Mouse (Mus musculus): Measurements from ENCODE around the gene Matn3. TPM values are rescaled to one million over a fixed set of nuclear protein-coding genes. Genes with fewer than 3 reads are reported as not detected.

Matn3 gene
- polyA plus RNA-seq, 1 experiment: 0.15 TPM

DNA sequence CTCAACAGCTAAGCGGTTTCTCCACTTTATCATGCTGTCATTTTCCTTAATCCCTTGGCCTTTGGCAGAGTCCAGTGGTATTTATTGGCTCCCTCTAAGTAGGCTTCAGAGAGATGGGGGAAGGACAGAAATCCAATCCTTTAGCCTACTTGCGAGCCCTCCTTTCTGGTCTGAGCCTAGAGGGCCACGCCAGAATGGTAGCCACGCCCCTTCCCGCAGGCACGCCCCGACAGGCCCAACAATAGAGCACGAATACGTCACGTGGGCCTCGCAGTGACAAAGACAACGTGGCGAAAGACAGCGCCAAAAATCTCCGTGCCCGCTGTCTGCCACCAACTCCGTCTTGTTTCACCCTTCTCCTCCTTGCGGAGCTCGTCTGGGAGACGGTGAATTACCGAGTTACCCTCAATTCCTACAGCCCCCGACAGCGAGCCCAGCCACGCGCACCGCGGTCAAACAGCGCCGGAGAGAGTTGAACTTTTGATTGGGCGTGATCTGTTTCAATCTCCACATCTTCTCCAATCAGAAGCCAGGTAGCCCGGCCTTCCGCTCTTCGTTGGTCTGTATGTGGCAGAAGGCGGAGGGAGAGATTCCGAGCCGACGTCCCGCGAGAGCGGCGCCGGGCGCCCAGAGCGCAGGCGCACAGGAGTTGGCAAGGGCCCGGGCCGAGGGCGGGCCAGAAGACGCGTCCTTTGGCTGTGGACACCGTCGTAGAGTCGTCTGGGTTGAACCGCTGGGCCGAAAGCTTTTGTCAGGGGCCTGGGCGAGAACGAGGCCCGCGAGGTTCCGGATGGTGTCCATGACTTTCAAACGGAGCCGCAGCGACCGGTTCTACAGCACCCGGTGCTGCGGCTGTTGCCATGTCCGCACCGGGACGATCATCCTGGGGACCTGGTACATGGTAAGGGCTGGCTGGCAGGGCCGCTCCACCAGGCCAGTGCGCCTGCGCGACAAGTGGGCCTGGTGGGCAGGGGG lies 26.0 kb upstream of the Matn3 start, which contains the start of gene Laptm4a:
Gene Laptm4a, plus strand, starts transcription at position 271 of the 975 bp plus-strand sequence.
- WGBS: under 1% methylated on average over 73 of the region's 73 CpGs
- peak; percentile 96 for DNase-seq
- peak within 1 kb of the TSS; percentile 81 for H3K27ac ChIP-seq (ENCODE audit: control insufficient read depth, insufficient read depth, low read length)
- H3K36me3 ChIP-seq (ENCODE audit: control insufficient read depth, insufficient read depth, low read length): 0 out of 2 replicates have a peak, but pooled peaks cover 4% of the 10 kb centered on the region
- TF ChIP-seq CTCF (IDR thresholded peaks at IDR 0.05; ENCODE audit: borderline replicate concordance, control insufficient read depth, extremely low read depth, insufficient read depth, low read length, poor library complexity): peak; percentile 52; the same call in 1 of the 2 replicates
- TF ChIP-seq POLR2A (IDR thresholded peaks at IDR 0.05; ENCODE audit: control insufficient read depth, extremely low read depth, insufficient read depth, low read length, poor library complexity): peak; percentile 89
- no peaks in the 10 kb centered on the region for H3K27me3 ChIP-seq (ENCODE audit: control insufficient read depth, insufficient read depth, low read length)
- H3K4me3 ChIP-seq (ENCODE audit: control insufficient read depth, insufficient read depth, low read length): peak within 1 kb of the TSS; percentile 78
- H3K4me1 ChIP-seq (replicated peaks; ENCODE audit: control insufficient read depth, insufficient read depth, low read length): peaks cover 4% of the 10 kb centered on the region

DNA sequence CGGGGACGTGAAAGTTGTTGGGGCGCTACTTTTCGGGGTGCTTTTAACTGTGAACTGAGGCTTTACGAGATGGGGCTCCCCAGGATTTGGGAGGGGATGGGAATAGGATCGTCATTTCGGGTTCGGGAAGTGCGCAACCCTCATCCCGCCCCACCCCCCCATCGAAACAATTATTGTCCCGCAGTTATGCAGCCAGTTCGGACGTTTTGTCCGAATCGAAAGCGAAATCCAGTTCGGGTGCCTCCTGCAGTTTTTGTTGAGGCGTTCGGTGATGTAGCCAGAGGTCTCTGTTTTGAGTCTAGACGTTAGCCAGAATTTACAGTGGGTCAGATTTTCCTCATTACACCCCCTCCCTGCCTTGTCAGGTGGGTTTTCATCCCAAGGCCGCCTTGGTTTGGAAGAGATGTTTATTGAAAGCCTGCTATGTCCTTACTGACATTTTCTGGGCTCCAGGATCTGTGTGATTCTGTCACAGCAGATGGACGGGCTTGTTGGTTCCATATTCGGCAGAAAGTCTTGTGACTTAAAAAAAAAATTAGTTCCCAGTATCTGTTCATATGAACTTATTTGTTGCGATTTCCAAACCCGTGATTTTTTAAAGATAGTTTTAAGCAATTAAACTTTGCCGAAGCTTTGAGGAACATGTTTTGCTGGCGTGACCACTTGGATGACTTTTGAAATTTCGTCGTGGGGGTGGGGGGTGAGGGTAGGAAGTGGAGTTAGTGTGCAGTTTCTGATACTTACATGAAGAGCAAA lies 25.2 kb upstream of the Matn3 start:
- H3K36me3 ChIP-seq (ENCODE audit: control insufficient read depth, insufficient read depth, low read length): 0 out of 2 replicates have a peak, but pooled peaks cover 4% of the 10 kb centered on the region
- no peaks in the 10 kb centered on the region for H3K27me3 ChIP-seq (ENCODE audit: control insufficient read depth, insufficient read depth, low read length)
- H3K27ac ChIP-seq (ENCODE audit: control insufficient read depth, insufficient read depth, low read length): peak overlapping the region; percentile 78
- no peak for DNase-seq
- H3K4me1 ChIP-seq (replicated peaks; ENCODE audit: control insufficient read depth, insufficient read depth, low read length): peaks cover 4% of the 10 kb centered on the region
- peak overlapping the region; percentile 78 for H3K4me3 ChIP-seq (ENCODE audit: control insufficient read depth, insufficient read depth, low read length)
- under 1% methylated on average over 30 of the region's 30 CpGs for WGBS
- no peak for TF ChIP-seq POLR2A (IDR thresholded peaks at IDR 0.05; ENCODE audit: control insufficient read depth, extremely low read depth, insufficient read depth, low read length, poor library complexity)

DNA sequence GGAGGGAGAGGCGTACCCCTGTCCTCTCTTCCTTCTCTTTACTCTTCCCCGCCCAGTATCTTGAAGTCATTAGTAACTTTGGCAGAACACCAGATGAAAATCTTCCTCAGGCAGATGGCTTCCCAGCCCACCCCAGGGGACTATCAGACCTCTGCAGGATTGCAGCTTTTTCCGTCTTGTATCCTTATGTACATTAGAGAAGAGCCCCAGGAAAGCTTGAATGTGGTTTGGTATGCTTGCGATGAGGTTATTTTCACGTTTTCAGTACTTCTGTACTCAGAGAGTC lies 24.7 kb upstream of the Matn3 start:
- no peak for TF ChIP-seq POLR2A (IDR thresholded peaks at IDR 0.05; ENCODE audit: control insufficient read depth, extremely low read depth, insufficient read depth, low read length, poor library complexity)
- H3K27me3 ChIP-seq (ENCODE audit: control insufficient read depth, insufficient read depth, low read length): no peaks in the 10 kb centered on the region
- H3K36me3 ChIP-seq (ENCODE audit: control insufficient read depth, insufficient read depth, low read length): 0 out of 2 replicates have a peak, but pooled peaks cover 4% of the 10 kb centered on the region
- WGBS: 9% methylated on average over 5 of the region's 5 CpGs
- peaks cover 4% of the 10 kb centered on the region for H3K4me1 ChIP-seq (replicated peaks; ENCODE audit: control insufficient read depth, insufficient read depth, low read length)
- H3K4me3 ChIP-seq (ENCODE audit: control insufficient read depth, insufficient read depth, low read length): peak overlapping the region; percentile 78
- peak; percentile 16 for DNase-seq
- peak overlapping the region; percentile 32; the same call in 1 of the 2 replicates for H3K27ac ChIP-seq (ENCODE audit: control insufficient read depth, insufficient read depth, low read length)

DNA sequence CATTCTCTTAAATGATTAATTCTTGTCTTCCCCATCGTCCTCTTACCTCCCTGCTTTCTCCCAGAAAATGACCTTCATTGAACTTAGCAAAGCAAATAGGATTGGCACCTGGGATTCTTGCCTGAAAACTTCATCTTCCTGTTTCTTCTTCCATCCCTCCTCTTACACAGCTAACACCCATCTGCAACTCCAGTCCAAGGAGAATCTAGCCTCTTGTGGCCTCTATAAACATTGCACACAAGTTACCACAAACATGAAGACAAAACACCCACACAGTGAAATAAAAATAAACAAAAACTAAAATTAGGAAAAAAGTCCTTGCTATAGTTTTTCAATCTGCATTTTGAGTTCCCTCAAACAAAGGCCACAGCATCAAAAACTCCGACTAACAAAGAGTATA lies 24.1 kb upstream of the Matn3 start:
- H3K27ac ChIP-seq (ENCODE audit: control insufficient read depth, insufficient read depth, low read length): no peak overlapping the region
- 57% methylated on average over 2 of the region's 2 CpGs for WGBS

DNA sequence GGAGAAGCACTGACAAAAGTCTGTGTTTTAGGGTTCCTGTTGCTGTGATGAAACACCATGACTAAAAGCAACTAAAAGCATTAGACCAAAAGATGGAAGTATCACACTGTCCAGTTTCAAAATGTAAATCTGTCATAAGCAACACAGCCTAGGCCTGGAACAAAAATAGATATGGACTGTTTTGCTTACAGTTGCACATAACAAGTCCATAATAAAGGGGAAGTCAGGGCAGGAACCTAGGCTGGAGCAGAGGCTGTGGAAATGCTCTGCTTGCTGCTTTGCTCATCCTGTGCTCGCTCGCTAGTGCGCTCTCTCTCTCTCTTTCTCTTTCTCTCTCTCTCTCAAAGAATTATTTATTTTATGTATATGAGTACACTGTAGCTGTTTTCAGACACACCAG lies 20.1 kb upstream of the Matn3 start:
- Histone ChIP-seq H3K36me3 (ENCODE audit: control insufficient read depth, insufficient read depth, low read length) (0 out of 2 replicates have a peak, but pooled peaks cover 4% of the 10 kb centered on the region), H3K4me3 (ENCODE audit: control insufficient read depth, insufficient read depth, low read length) (no peak overlapping the region), H3K27ac (ENCODE audit: control insufficient read depth, insufficient read depth, low read length) (no peak overlapping the region), H3K4me1 (replicated peaks; ENCODE audit: control insufficient read depth, insufficient read depth, low read length) (peaks cover 4% of the 10 kb centered on the region), H3K27me3 (ENCODE audit: control insufficient read depth, insufficient read depth, low read length) (no peaks in the 10 kb centered on the region)
- DNase-seq: no peak
- WGBS: 87% methylated on average over 3 of the region's 3 CpGs
- no peak for TF ChIP-seq POLR2A (IDR thresholded peaks at IDR 0.05; ENCODE audit: control insufficient read depth, extremely low read depth, insufficient read depth, low read length, poor library complexity)
- TF ChIP-seq CTCF (IDR thresholded peaks at IDR 0.05; ENCODE audit: borderline replicate concordance, control insufficient read depth, extremely low read depth, insufficient read depth, low read length, poor library complexity): no peak

More for the DNA sequence above, 24.1 kb upstream of the Matn3 start:
- peaks cover 4% of the 10 kb centered on the region for H3K4me1 ChIP-seq (replicated peaks; ENCODE audit: control insufficient read depth, insufficient read depth, low read length)
- no peak for DNase-seq
- H3K27me3 ChIP-seq (ENCODE audit: control insufficient read depth, insufficient read depth, low read length): no peaks in the 10 kb centered on the region
- 0 out of 2 replicates have a peak, but pooled peaks cover 4% of the 10 kb centered on the region for H3K36me3 ChIP-seq (ENCODE audit: control insufficient read depth, insufficient read depth, low read length)
- H3K4me3 ChIP-seq (ENCODE audit: control insufficient read depth, insufficient read depth, low read length): no peak overlapping the region
- TF ChIP-seq POLR2A (IDR thresholded peaks at IDR 0.05; ENCODE audit: control insufficient read depth, extremely low read depth, insufficient read depth, low read length, poor library complexity) (no peak), CTCF (IDR thresholded peaks at IDR 0.05; ENCODE audit: borderline replicate concordance, control insufficient read depth, extremely low read depth, insufficient read depth, low read length, poor library complexity) (no peak)

DNA sequence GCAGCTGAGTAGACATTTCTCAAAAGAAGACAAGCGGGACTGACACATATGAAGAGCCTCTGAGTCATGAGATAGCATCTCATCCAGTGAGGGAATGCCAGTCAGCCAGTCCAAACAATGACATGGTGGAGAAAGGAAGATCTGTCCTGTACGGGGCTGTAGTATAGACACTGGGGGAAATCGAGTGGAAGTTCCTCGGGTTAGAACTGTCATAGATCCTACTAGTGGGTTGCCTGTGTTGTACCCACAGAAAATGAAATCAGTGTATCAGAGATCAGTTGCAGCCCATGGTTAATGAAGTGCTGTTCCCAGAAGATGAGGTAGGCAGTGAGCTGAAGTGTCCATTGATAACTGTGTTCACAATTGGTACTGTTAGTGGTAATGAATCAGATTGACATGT lies 19.0 kb upstream of the Matn3 start:
- H3K4me3 ChIP-seq (ENCODE audit: control insufficient read depth, insufficient read depth, low read length): no peak overlapping the region
- TF ChIP-seq CTCF (IDR thresholded peaks at IDR 0.05; ENCODE audit: borderline replicate concordance, control insufficient read depth, extremely low read depth, insufficient read depth, low read length, poor library complexity) (no peak), POLR2A (IDR thresholded peaks at IDR 0.05; ENCODE audit: control insufficient read depth, extremely low read depth, insufficient read depth, low read length, poor library complexity) (no peak)
- H3K27ac ChIP-seq (ENCODE audit: control insufficient read depth, insufficient read depth, low read length): no peak overlapping the region
- no peaks in the 10 kb centered on the region for H3K4me1 ChIP-seq (replicated peaks; ENCODE audit: control insufficient read depth, insufficient read depth, low read length)
- peaks cover 15% of the 10 kb centered on the region for H3K36me3 ChIP-seq (ENCODE audit: control insufficient read depth, insufficient read depth, low read length)
- WGBS: 87% methylated on average over 4 of the region's 4 CpGs
- H3K27me3 ChIP-seq (ENCODE audit: control insufficient read depth, insufficient read depth, low read length): no peaks in the 10 kb centered on the region
- DNase-seq: no peak

Measured in thymus, adult 2 months (tissue).